Mouse (Mus musculus) adrenal gland, adult 2 months (tissue): Measurements from ENCODE around the gene Pkn1. TPM values are rescaled to one million over a fixed set of nuclear protein-coding genes. Genes with fewer than 3 reads are reported as not detected.

Source experiments
- DNase-seq: peaks from one replicate; pipeline ENCODE4 v3.0.0; 2021
- polyA plus RNA-seq: library from polyadenylated mRNA; depleted of rRNA; stranded (reverse); fragments of >200 nt; gene quantifications from 2 replicates; pipeline ENCODE4 v1.2.3, GENCODE M21; 2012
- total RNA-seq, 2 experiments: library from RNA; stranded (reverse); gene quantifications; 2 replicates each; pipeline ENCODE4 v1.2.3; 2021

The Pkn1 gene
- total and polyA plus RNA-seq, 3 experiments, result 110 to 164 (median 115) TPM

DNA sequence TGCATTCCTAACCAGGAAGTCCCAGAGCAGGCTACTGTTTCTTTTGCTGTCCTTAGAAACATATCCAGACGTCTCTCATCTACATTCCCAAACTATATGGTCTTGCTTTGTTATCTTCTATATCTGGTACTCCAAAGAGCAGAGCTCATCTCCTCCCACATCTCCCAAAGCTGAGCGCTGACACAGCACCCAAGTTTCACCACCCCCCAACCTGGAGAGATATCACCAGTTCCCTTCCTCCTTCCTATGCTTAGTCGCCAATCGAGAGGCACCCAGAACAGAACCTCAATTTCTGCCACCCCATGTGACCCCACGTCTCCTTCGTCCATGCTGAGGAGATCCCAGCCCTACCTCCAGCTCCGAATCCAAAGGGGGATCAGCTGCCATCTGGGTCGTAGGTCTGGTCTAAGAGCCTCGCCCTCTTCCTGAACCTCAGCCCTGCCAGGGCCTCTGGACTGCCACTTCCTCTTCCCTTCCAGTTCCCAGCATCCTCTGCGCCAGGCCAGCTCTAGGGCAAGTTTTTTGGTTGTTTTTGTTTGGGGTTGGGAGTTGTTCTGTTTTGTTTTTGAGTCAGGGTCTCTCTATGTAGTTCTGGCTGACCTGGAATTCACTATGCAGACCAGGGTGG lies 5.3 kb downstream of the Pkn1 start:
- DNase-seq, result peak; percentile 50

DNA sequence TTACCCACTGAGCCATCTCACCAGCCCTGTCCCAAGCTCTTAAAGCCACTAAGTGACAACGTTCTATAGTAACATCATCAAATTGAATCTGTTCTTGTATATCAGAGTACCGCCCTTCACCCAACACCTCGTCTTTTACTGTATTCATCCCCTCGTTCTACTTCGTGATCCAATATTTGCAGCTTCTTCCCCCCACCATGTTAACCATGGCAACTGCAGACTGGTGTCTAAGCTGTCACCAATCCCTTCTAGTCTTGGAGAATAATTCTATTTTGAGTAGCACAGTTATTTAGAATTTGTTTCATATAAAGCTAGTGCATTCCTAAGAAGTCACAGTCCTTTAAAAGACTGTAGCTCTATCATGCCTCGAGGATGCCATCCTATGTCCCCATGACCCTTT lies 9.7 kb downstream of the Pkn1 start:
- DNase-seq, result no peak

GRCm38 (mm10) chr8:83684517-83684916 lies 14.5 kb downstream of the Pkn1 start:
- no peak for DNase-seq

- no peak for DNase-seq
Observed at GRCm38 (mm10) chr8:83681099-83681498, 17.9 kb downstream of the Pkn1 start.

- DNase-seq, result no peak
Observed at GRCm38 (mm10) chr8:83680603-83681002, 18.4 kb downstream of the Pkn1 start.

- DNase-seq, result no peak
Observed at GRCm38 (mm10) chr8:83679866-83680265, 19.1 kb downstream of the Pkn1 start.

DNA sequence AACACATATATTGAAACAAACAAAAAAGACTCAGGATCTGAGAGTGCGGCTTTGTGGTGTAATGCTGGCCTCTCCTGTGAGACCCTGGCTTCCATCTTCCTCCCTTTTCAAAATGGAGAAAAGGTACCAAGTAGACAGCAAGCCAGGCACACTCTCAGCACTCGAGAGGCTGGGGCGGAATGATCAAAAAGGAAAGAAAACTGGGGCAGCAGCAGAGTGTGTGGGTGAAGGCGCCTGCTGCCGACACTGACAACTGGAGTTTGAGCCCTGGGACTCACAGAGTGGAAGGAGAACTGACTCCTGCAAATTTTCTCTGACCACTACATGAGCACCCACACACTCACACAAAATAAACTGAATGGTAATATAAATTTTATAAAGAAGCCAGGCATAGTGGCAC lies 24.5 kb downstream of the Pkn1 start:
- DNase-seq, result no peak

- no peak for DNase-seq
Observed at GRCm38 (mm10) chr8:83672936-83673335, 26.0 kb downstream of the Pkn1 start.

GRCm38 (mm10) chr8:83669013-83669412 lies 30.0 kb downstream of the Pkn1 start:
- peak; percentile 47 for DNase-seq

- DNase-seq, result peak; percentile 81
Observed at GRCm38 (mm10) chr8:83668010-83668916, 30.7 kb downstream of the Pkn1 start.

DNA sequence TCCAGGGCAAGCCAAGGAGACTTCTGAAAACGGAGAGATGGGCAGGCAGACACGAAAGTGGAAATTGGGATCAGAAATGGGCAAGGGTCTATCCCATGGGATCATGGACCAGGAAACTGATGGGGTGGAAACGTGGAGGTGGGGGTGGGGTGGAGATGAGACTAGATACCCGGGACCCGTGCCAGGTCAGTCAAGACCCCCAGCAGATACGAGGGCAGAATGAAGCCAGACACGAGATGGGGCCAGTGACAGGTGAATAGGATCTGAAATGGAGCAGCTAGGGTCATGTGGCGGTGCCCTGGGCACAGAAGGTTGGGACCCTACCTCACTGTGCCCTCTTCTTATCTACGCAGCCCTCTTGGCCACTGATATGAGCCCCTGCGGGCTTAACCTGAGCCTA lies 31.5 kb downstream of the Pkn1 start:
- no peak for DNase-seq

- DNase-seq, result no peak
Observed at GRCm38 (mm10) chr8:83666866-83667234, 32.1 kb downstream of the Pkn1 start.

DNA sequence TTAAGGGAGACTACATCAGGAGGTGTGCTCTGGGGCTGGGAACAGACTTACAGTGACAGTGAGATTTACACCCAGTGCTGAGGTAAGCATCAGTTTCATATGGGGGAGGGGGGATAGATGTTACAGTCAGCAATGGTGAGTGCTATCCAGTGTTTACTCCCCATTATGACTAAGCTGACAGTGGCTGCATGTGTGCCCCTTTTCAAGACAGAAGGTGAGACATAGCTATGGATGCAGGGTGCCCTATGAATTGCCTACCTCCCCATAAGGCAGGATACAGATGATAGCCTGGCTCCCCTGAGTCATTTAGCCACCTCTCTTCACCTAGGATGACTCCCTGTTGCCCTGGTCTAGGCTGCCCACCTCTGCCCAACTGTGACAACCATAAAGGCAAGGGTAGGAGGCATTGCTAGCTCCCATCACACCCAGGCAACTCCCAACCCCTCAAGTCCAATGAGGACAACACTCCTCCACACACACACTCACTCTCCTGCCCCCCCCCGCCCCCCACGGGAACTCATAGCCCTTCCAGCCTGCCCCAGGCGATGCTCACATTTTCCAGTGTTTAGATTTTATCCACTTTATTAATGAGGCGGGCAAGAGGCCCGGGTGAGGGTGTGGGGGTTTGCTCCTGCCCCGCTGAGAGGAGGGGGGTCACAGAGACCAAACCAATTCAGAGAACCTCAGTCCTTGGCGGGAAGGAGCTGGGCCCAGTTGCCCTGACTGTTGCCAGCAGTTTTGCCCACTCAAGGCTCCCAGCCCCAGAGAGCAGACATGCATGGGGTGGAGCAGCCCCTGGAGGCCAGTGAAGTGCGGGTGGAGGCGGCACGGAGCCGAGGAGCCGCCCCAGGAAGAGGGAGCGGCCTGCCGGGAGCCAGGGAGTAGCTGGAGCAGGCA lies 32.8 kb downstream of the Pkn1 start, which contains the start of gene Ptger1:
Gene Ptger1, plus strand, starts transcription at position 710 of the 897 bp plus-strand sequence.
- peak; percentile 71 for DNase-seq

DNA sequence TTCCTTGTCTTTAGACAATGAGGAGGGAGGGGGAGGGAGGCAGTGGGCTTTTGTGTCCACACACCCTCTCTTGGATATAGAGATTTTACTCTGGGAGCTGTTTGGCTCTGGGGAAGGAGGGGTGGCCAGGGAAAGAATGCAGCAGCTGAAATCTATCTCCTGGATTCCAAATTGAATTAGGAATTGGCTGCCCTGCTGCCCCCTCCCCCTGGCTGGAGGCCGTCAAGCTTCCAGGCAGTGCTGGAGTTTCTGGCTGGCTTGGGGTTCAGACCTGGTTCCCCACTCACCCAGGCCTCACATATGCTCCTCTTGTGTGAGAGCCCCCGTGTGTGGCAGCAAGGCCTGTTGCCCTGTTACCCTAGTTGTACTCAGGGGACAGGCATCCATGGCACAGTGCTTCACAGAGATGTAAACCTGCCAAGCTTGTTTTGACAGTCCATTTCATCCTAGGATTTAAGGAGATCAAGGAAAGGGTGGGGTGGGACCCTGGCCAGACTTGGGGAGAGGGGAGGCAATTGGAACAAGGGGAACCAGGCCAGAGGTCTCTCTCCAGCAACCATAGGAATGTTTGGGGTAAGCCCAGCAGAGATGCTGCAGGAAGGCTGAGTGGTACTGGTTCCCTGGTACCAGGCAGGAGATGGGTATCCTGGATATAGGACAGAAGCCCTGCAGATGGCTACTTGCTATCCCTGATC lies 33.9 kb downstream of the Pkn1 start:
- peak; percentile 26 for DNase-seq

DNA sequence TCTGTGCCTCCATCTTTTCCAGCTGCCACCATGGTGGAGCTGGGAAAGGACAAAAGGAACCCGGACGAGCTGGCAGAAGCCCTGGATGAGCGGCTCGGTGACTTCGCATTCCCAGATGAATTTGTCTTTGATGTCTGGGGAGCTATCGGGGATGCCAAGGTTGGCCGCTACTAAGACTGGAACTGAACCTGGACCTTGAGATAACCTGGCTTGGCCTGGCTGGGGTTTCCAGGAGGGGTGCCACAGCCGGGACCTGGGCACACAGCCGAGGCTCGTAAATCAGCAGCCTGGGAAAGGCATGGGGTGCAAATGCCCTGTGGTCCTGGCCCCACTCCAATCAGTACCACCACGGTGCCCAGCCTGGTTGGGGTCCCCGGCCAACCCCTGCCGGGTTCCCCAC lies 34.9 kb downstream of the Pkn1 start:
- peak; percentile 73 for DNase-seq

DNA sequence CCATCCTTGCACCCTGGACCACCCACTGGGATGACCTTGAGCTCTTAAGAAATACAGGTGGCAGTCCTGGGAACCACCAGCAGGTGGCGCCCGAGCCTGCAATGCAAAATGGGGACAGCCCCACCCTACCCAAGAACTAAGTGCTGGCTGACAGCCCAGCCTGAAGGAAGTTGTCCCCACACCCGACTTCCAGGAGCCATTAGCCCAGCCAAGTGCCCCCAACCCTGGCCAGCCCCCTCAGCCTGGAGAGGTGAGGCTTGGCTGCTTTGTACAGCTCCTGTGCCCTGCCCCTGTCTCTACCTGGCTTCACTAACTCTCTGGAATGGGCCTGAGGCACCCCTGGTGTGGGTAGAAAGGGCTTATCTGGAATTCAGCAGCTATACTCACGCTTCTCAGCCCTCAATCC lies 36.6 kb downstream of the Pkn1 start:
- peak; percentile 85 for DNase-seq

DNA sequence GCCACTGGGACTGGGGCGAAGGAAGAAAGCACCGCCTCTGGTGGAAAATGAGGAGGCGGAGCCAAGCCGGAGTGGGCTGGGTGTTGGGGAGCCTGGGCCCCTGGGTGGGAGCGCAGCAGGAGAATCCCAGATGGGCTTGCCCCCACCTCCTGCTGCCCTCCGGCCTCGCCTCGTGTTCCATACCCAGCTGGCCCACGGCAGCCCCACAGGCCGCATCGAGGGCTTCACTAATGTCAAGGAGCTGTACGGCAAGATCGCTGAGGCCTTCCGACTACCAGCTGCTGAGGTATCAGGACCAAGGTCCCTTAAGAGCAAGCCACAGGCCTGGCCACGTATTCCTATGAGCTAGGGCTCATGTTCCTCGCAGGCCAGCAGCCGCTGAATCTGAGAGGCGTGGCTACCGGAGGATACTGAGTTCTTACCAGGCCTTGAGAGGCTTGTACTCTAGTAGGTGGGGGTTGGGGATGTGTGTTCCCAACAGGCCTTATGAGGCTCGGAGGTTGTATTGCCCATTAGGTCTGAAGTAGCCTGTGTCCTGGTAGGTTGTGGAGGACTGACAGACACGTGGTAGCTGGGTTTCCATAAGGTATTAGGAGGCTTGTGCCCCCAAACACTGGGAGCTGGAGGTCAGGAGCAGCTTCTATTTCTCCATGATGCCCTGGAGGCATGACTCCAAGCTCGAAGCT lies 37.8 kb downstream of the Pkn1 start:
- DNase-seq, result peak; percentile 35

- no peak for DNase-seq
Observed at GRCm38 (mm10) chr8:83660545-83660944, 38.4 kb downstream of the Pkn1 start.

DNA sequence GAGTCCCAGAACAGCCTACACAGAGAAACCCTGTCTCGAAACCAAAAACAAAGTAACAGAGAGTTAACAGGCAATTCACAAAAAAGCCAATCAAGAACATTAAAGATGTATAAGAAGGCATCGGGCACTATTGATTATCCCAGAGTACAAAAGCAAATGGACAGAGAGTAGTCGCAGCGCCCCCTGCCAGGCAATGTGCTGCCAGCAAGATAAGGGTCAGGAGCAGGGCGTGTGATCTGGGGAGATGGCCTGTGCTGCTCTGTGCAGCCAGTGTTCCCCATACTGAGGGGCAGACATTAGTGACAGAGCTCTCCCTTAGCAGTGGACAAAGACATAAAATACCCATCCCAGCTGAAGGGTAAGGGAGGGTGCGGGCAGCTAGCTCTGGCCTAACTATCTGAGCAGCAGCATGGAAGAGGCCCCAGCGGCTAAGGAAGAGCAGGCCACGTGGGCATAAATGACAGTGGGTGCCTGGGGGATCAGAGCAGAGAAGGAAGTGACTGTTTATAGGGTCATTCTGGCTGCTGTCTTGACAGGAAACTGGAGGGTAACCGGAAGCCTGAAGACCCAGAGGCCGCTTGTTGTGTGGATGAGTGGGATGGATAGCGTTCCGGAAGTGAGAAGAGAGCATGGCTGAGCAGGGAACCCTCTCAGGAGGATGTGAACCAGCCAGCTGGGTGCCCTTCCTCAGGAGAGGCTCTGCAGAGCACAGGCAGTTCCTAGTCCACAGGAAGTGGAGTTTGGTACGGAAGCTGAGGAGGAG lies 42.3 kb downstream of the Pkn1 start:
- peak; percentile 26 for DNase-seq

DNA sequence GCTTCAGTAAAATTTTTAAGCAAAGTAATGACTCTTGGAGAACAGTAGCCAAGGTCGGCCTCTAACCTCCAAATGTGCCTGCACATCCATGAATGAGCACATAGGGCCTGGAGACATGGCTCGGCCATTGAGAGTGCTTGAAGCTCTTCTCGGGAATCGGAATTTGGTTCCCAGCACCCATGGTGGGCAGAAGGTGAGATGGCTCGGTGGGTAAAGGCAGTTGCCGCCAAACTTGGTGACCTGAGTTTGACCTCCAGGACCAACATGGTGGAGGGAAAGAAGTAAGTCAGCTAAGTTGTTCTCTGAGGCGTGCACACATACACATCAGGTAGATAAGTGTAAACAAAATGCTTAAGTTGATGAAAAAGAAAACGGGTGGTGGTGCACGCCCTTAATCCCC lies 42.9 kb downstream of the Pkn1 start:
- DNase-seq, result no peak
